Comparison of ENCODE assay signal across 27 mouse cellular contexts in the genomic region with DNA sequence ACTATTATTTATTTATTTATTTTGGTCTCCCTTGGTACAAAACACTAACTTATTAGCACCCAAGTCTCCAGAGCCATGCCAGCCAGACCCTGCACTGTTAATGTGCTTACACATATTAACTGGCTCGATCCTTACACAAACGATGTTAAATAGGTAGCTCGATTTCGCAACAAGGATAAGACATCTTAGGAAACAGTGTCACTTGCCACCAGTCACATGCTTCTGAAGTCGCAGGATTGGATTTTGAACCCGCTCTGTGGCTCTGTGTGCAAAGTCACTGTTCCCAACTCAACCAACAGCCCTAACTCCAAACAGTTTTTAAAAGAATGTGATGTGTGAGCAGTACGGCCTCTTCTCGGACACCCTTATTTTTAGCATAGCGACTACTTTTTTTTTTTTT. TPM values are rescaled to one million over a fixed set of nuclear protein-coding genes. Genes with fewer than 3 reads are reported as not detected.
DNase-seq lines count a peak whose midpoint lies in the region; ATAC-seq lines count a peak whose summit lies in the region.
"Had no signal": no experiment of that assay in that cellular context is flagged by ENCODE, and none has a peak within 500 bp of the region (broad histone marks: within the 10 kb centered on the region; RNA-seq: fewer than 3 reads in every experiment).

No protein-coding gene starts in this region.

- intact Hi-C loops in left cerebral cortex, postnatal 14 days (cut with DNase I) = no loop called here

- 0 out of 2 replicates have a peak overlapping the region, but pooled peaks have one; percentile 24 for H3K27ac ChIP-seq in hindbrain, embryonic 10.5 days
- H3K27ac ChIP-seq in hindbrain, embryonic 11.5 days (ENCODE audit: low read depth, low read length) = no peak overlapping the region
- no peak overlapping the region for H3K27ac ChIP-seq in intestine, embryonic 16.5 days (ENCODE audit: low read length)
- H3K27ac ChIP-seq: embryonic facial prominence, embryonic 13.5 days; embryonic facial prominence, embryonic 15.5 days; forebrain, embryonic 10.5 days; forebrain, embryonic 12.5 days had no signal

- peaks cover 14% of the 10 kb centered on the region for H3K36me3 ChIP-seq in hindbrain, embryonic 10.5 days
- no peaks in the 10 kb centered on the region for H3K36me3 ChIP-seq in hindbrain, embryonic 11.5 days (ENCODE audit: control insufficient read depth, insufficient read depth, low read length)
- H3K36me3 ChIP-seq in intestine, embryonic 16.5 days (ENCODE audit: control insufficient read depth, insufficient read depth, low read length) = no peaks in the 10 kb centered on the region
- H3K36me3 ChIP-seq: embryonic facial prominence, embryonic 13.5 days; embryonic facial prominence, embryonic 15.5 days; forebrain, embryonic 12.5 days; G1E had no signal

- DNase-seq in hindbrain, embryonic 10.5 days (ENCODE audit: low spot score) = no peak
- no peak for DNase-seq in hindbrain, embryonic 11.5 days (ENCODE audit: low spot score)
- peak; percentile 80 for DNase-seq in yolk sac, embryonic 10.5 days (ENCODE audit: low spot score)
- DNase-seq in left cerebral cortex, postnatal 14 days (ENCODE audit: low spot score in 2 of 2) = no peak
- DNase-seq in right cerebral cortex, postnatal 4 days = no peak
- DNase-seq: adrenal gland, adult 8-10 months; adrenal gland, postnatal 14 days; adrenal gland, postnatal 36 days; B cell, adult 2 months; cerebellum, adult 11-12 months; cerebellum, adult 2 months; cerebellum, adult 9-10 months; cerebellum, postnatal 10 days; cerebellum, postnatal 25 days had no signal

- H3K4me1 ChIP-seq in hindbrain, embryonic 10.5 days (replicated peaks) = peaks cover 64% of the 10 kb centered on the region
- peaks cover 4% of the 10 kb centered on the region; the same call in 1 of the 2 replicates for H3K4me1 ChIP-seq in hindbrain, embryonic 11.5 days (replicated peaks; ENCODE audit: control insufficient read depth, insufficient read depth, low read length)
- H3K4me1 ChIP-seq in intestine, embryonic 16.5 days (ENCODE audit: control insufficient read depth, insufficient read depth, low read length) = peaks cover 6% of the 10 kb centered on the region

- H3K27me3 ChIP-seq in hindbrain, embryonic 10.5 days (ENCODE audit: insufficient read depth, poor library complexity, severe bottlenecking) = no peaks in the 10 kb centered on the region
- H3K27me3 ChIP-seq in hindbrain, embryonic 11.5 days (ENCODE audit: control insufficient read depth, insufficient read depth, low read length) = no peaks in the 10 kb centered on the region
- H3K27me3 ChIP-seq in intestine, embryonic 16.5 days (replicated peaks; ENCODE audit: control insufficient read depth, insufficient read depth, low read length) = no peaks in the 10 kb centered on the region
- H3K27me3 ChIP-seq: CH12.LX; embryonic facial prominence, embryonic 13.5 days; embryonic facial prominence, embryonic 15.5 days; Patski had no signal

- H3K4me3 ChIP-seq in hindbrain, embryonic 10.5 days = no peak overlapping the region
- no peak overlapping the region for H3K4me3 ChIP-seq in hindbrain, embryonic 11.5 days (ENCODE audit: low read depth, low read length)
- no peak overlapping the region for H3K4me3 ChIP-seq in intestine, embryonic 16.5 days (ENCODE audit: low read length)
- H3K4me3 ChIP-seq: embryonic facial prominence, embryonic 13.5 days; embryonic facial prominence, embryonic 15.5 days; erythroblast, embryonic 14.5 days; forebrain, embryonic 10.5 days; forebrain, embryonic 12.5 days had no signal

- H3K9ac ChIP-seq in hindbrain, embryonic 11.5 days (ENCODE audit: low read depth, low read length) = no peak overlapping the region
- no peak overlapping the region for H3K9ac ChIP-seq in intestine, embryonic 16.5 days (ENCODE audit: low read depth, low read length)
- H3K9ac ChIP-seq: embryonic facial prominence, embryonic 13.5 days; embryonic facial prominence, embryonic 15.5 days; forebrain, embryonic 12.5 days had no signal

- ATAC-seq in hindbrain, embryonic 11.5 days (ENCODE audit: low FRiP score) = no peak
- peak; percentile 50; the same call in 1 of the 2 replicates for ATAC-seq in granulocyte monocyte progenitor cell, adult 5-6 weeks (replicated peaks; ENCODE audit: poor library complexity, severe bottlenecking)
- ATAC-seq in intestine, embryonic 16.5 days = peak; percentile 53
- ATAC-seq: activated CD4-positive, CD25-positive, alpha-beta regulatory T cell, adult 4 months; CD4-positive, CD25-positive, alpha-beta regulatory T cell, adult 4 months; forebrain, embryonic 14.5 days; Patski had no signal

- 82% methylated on average over 9 of the region's 9 CpGs for WGBS in hindbrain, embryonic 10.5 days
- 87% methylated on average over 9 of the region's 9 CpGs for WGBS in hindbrain, embryonic 11.5 days
- WGBS in intestine, embryonic 16.5 days = 76% methylated on average over 9 of the region's 9 CpGs

- no peaks in the 10 kb centered on the region for H3K9me3 ChIP-seq in hindbrain, embryonic 10.5 days
- H3K9me3 ChIP-seq in hindbrain, embryonic 11.5 days (ENCODE audit: control insufficient read depth, low read length) = no peaks in the 10 kb centered on the region
- no peaks in the 10 kb centered on the region for H3K9me3 ChIP-seq in intestine, embryonic 16.5 days (ENCODE audit: control insufficient read depth, low read length)
- H3K9me3 ChIP-seq: embryonic facial prominence, embryonic 13.5 days; embryonic facial prominence, embryonic 15.5 days; forebrain, embryonic 10.5 days; forebrain, embryonic 12.5 days; G1E had no signal

- H3K4me2 ChIP-seq in hindbrain, embryonic 11.5 days (replicated peaks; ENCODE audit: low read depth, low read length) = no peak overlapping the region
- no peak overlapping the region for H3K4me2 ChIP-seq in intestine, embryonic 16.5 days (ENCODE audit: low read depth, low read length)
- H3K4me2 ChIP-seq: embryonic facial prominence, embryonic 13.5 days; embryonic facial prominence, embryonic 15.5 days; forebrain, embryonic 12.5 days had no signal

RNA-seq across cellular contexts. Expression of gene Sgce, which starts 10.6 kb away (rescaled TPM):
- polyA plus RNA-seq in hindbrain, embryonic 10.5 days (2016; fragmentation: Nextera tagmentation; extraction: Ambion mirVana) = 60.9 and 65.9 TPM in 2 replicates
- polyA plus RNA-seq in hindbrain, embryonic 11.5 days (2014; fragmentation: Nextera tagmentation; extraction: Ambion mirVana) = 67.7 and 74.4 TPM in 2 replicates
- total RNA-seq in granulocyte monocyte progenitor cell, adult 5-6 weeks (2014; fragmentation: Nextera tagmentation) = not detected in 2 replicates
- 1.0 and 2.3 TPM in 2 replicates for total RNA-seq in granulocyte monocyte progenitor cell, adult 5-6 weeks (2017)
- 38.8 and 40.6 TPM in 2 replicates for polyA plus RNA-seq in intestine, embryonic 16.5 days (2015; fragmentation: Nextera tagmentation; extraction: Ambion mirVana)
- 10 to 100 TPM; 31.3 to 31.6 TPM for total RNA-seq in left cerebral cortex, postnatal 14 days (2021)
- total RNA-seq: CH12.LX had no signal
- polyA plus RNA-seq: erythroblast, embryonic 14.5 days; G1E had no signal

RNA-seq across cellular contexts. Expression of gene Peg10, which starts 10.7 kb away (rescaled TPM):
- 9.3 and 12.3 TPM in 2 replicates for polyA plus RNA-seq in hindbrain, embryonic 10.5 days (2016; fragmentation: Nextera tagmentation; extraction: Ambion mirVana)
- polyA plus RNA-seq in hindbrain, embryonic 11.5 days (2014; fragmentation: Nextera tagmentation; extraction: Ambion mirVana) = 17.6 and 26.9 TPM in 2 replicates
- total RNA-seq in granulocyte monocyte progenitor cell, adult 5-6 weeks (2014; fragmentation: Nextera tagmentation) = not detected in 2 replicates
- total RNA-seq in granulocyte monocyte progenitor cell, adult 5-6 weeks (2017) = 0.04 and 0.15 TPM in 2 replicates
- polyA plus RNA-seq in intestine, embryonic 16.5 days (2015; fragmentation: Nextera tagmentation; extraction: Ambion mirVana) = 1.6 and 1.7 TPM in 2 replicates
- total RNA-seq in left cerebral cortex, postnatal 14 days (2021) = 10 to 100 TPM; 10.4 to 11.9 TPM
- total RNA-seq: CH12.LX had no signal
- polyA plus RNA-seq: CD4-positive, CD25-positive, alpha-beta regulatory T cell, adult 4 months; G1E had no signal
